Mouse (Mus musculus): Measurements from ENCODE around the gene Dnase1l2. TPM values are rescaled to one million over a fixed set of nuclear protein-coding genes. Genes with fewer than 3 reads are reported as not detected.
"Not testable (repeated sequence)": the region's sequence is repeated elsewhere in the genome, so short reads cannot be mapped to it uniquely, and the experiment has no call there.

Gene Dnase1l2
- polyA plus RNA-seq, 1 experiment from 2014 or later: 6.1 TPM

- H3K36me3 ChIP-seq (ENCODE audit: control insufficient read depth, insufficient read depth, low read length): peaks cover 53% of the 10 kb centered on the region
- no peaks in the 10 kb centered on the region for H3K4me1 ChIP-seq (ENCODE audit: control insufficient read depth, insufficient read depth, low read depth, low read length)
- H3K4me2 ChIP-seq (ENCODE audit: low read length): no peak overlapping the region
- no peaks in the 10 kb centered on the region for H3K27me3 ChIP-seq (replicated peaks; ENCODE audit: control insufficient read depth, insufficient read depth, low read length)
- H3K9me3 ChIP-seq (ENCODE audit: control insufficient read depth, low read length): no peaks in the 10 kb centered on the region
- no peak overlapping the region for H3K4me3 ChIP-seq (ENCODE audit: low read length)
- no peak overlapping the region for H3K9ac ChIP-seq (ENCODE audit: low read depth, low read length)
- WGBS: 87% methylated on average over 14 of the region's 14 CpGs
- no peak; the same call in 1 of the 2 replicates for ATAC-seq
- H3K27ac ChIP-seq (ENCODE audit: low read depth, low read length): no peak overlapping the region
These were observed 798 bp downstream of the Dnase1l2 start for GRCm38 (mm10) chr17:24442107-24442506.

- no peak overlapping the region for H3K4me3 ChIP-seq (ENCODE audit: low read length)
- no peaks in the 10 kb centered on the region for H3K4me1 ChIP-seq (ENCODE audit: control insufficient read depth, insufficient read depth, low read depth, low read length)
- H3K9ac ChIP-seq (ENCODE audit: low read depth, low read length): no peak overlapping the region
- H3K36me3 ChIP-seq (ENCODE audit: control insufficient read depth, insufficient read depth, low read length): peaks cover 46% of the 10 kb centered on the region
- H3K27me3 ChIP-seq (replicated peaks; ENCODE audit: control insufficient read depth, insufficient read depth, low read length): no peaks in the 10 kb centered on the region
- no peaks in the 10 kb centered on the region for H3K9me3 ChIP-seq (ENCODE audit: control insufficient read depth, low read length)
- no peak overlapping the region for H3K4me2 ChIP-seq (ENCODE audit: low read length)
- H3K27ac ChIP-seq (ENCODE audit: low read depth, low read length): no peak overlapping the region
- 38% methylated on average over 1 of the region's 2 CpGs for WGBS
- no peak for ATAC-seq
These were observed 1.8 kb downstream of the Dnase1l2 start for GRCm38 (mm10) chr17:24441148-24441547.

GRCm38 (mm10) chr17:24440377-24440776, 2.5 kb downstream of the Dnase1l2 start:
- H3K27me3 ChIP-seq (replicated peaks; ENCODE audit: control insufficient read depth, insufficient read depth, low read length): no peaks in the 10 kb centered on the region
- no peaks in the 10 kb centered on the region for H3K9me3 ChIP-seq (ENCODE audit: control insufficient read depth, low read length)
- no peaks in the 10 kb centered on the region for H3K4me1 ChIP-seq (ENCODE audit: control insufficient read depth, insufficient read depth, low read depth, low read length)
- H3K4me3 ChIP-seq (ENCODE audit: low read length): no peak overlapping the region
- WGBS: 92% methylated on average over 8 of the region's 8 CpGs
- ATAC-seq: no peak
- no peak overlapping the region for H3K9ac ChIP-seq (ENCODE audit: low read depth, low read length)
- peaks cover 38% of the 10 kb centered on the region for H3K36me3 ChIP-seq (ENCODE audit: control insufficient read depth, insufficient read depth, low read length)
- no peak overlapping the region for H3K27ac ChIP-seq (ENCODE audit: low read depth, low read length)
- no peak overlapping the region for H3K4me2 ChIP-seq (ENCODE audit: low read length)

GRCm38 (mm10) chr17:24437016-24437415, 5.9 kb downstream of the Dnase1l2 start:
- ATAC-seq: peak; percentile 55
- 63% methylated on average over 5 of the region's 5 CpGs for WGBS
- H3K9ac ChIP-seq (ENCODE audit: low read depth, low read length): no peak overlapping the region
- no peak overlapping the region for H3K4me3 ChIP-seq (ENCODE audit: low read length)
- peaks cover 21% of the 10 kb centered on the region for H3K36me3 ChIP-seq (ENCODE audit: control insufficient read depth, insufficient read depth, low read length)
- no peak overlapping the region for H3K4me2 ChIP-seq (ENCODE audit: low read length)
- no peaks in the 10 kb centered on the region for H3K9me3 ChIP-seq (ENCODE audit: control insufficient read depth, low read length)
- no peaks in the 10 kb centered on the region for H3K27me3 ChIP-seq (replicated peaks; ENCODE audit: control insufficient read depth, insufficient read depth, low read length)
- H3K4me1 ChIP-seq (ENCODE audit: control insufficient read depth, insufficient read depth, low read depth, low read length): no peaks in the 10 kb centered on the region
- H3K27ac ChIP-seq (ENCODE audit: low read depth, low read length): no peak overlapping the region

- H3K4me1 ChIP-seq (ENCODE audit: control insufficient read depth, insufficient read depth, low read depth, low read length): peaks cover 6% of the 10 kb centered on the region
- no peaks in the 10 kb centered on the region for H3K9me3 ChIP-seq (ENCODE audit: control insufficient read depth, low read length)
- 84% methylated on average over 14 of the region's 14 CpGs for WGBS
- H3K4me2 ChIP-seq (ENCODE audit: low read length): no peak overlapping the region
- H3K27ac ChIP-seq (ENCODE audit: low read depth, low read length): 0 out of 2 replicates have a peak overlapping the region, but pooled peaks have one; percentile 34
- H3K4me3 ChIP-seq (ENCODE audit: low read length): no peak overlapping the region
- peaks cover 5% of the 10 kb centered on the region; the same call in 1 of the 2 replicates for H3K36me3 ChIP-seq (ENCODE audit: control insufficient read depth, insufficient read depth, low read length)
- H3K27me3 ChIP-seq (replicated peaks; ENCODE audit: control insufficient read depth, insufficient read depth, low read length): no peaks in the 10 kb centered on the region
- H3K9ac ChIP-seq (ENCODE audit: low read depth, low read length): no peak overlapping the region
- ATAC-seq: no peak
These were observed 13.5 kb downstream of the Dnase1l2 start for GRCm38 (mm10) chr17:24429201-24429983.

- peak overlapping the region; percentile 72 for H3K4me3 ChIP-seq (ENCODE audit: low read length)
- H3K4me2 ChIP-seq (ENCODE audit: low read length): peak overlapping the region; percentile 63
- H3K4me1 ChIP-seq (ENCODE audit: control insufficient read depth, insufficient read depth, low read depth, low read length): peaks cover 6% of the 10 kb centered on the region
- H3K36me3 ChIP-seq (ENCODE audit: control insufficient read depth, insufficient read depth, low read length): peaks cover 20% of the 10 kb centered on the region
- WGBS: 5% methylated on average over 8 of the region's 8 CpGs
- no peak for ATAC-seq
- H3K27ac ChIP-seq (ENCODE audit: low read depth, low read length): peak overlapping the region; percentile 95
- H3K9ac ChIP-seq (ENCODE audit: low read depth, low read length): peak overlapping the region; percentile 88; the same call in 1 of the 2 replicates
- H3K27me3 ChIP-seq (replicated peaks; ENCODE audit: control insufficient read depth, insufficient read depth, low read length): no peaks in the 10 kb centered on the region
- no peaks in the 10 kb centered on the region for H3K9me3 ChIP-seq (ENCODE audit: control insufficient read depth, low read length)
These were observed 15.7 kb downstream of the Dnase1l2 start for GRCm38 (mm10) chr17:24427170-24427557.

- under 1% methylated on average over 45 of the region's 48 CpGs for WGBS
- H3K9ac ChIP-seq (ENCODE audit: low read depth, low read length): peak within 1 kb of the TSS; percentile 88
- ATAC-seq: peak; percentile 99
- peak within 1 kb of the TSS; percentile 72 for H3K4me3 ChIP-seq (ENCODE audit: low read length)
- H3K4me1 ChIP-seq (ENCODE audit: control insufficient read depth, insufficient read depth, low read depth, low read length): peaks cover 6% of the 10 kb centered on the region
- peak within 1 kb of the TSS; percentile 95 for H3K27ac ChIP-seq (ENCODE audit: low read depth, low read length)
- peaks cover 20% of the 10 kb centered on the region for H3K36me3 ChIP-seq (ENCODE audit: control insufficient read depth, insufficient read depth, low read length)
- H3K4me2 ChIP-seq (ENCODE audit: low read length): peak within 1 kb of the TSS; percentile 63
- no peaks in the 10 kb centered on the region for H3K27me3 ChIP-seq (replicated peaks; ENCODE audit: control insufficient read depth, insufficient read depth, low read length)
- H3K9me3 ChIP-seq (ENCODE audit: control insufficient read depth, low read length): no peaks in the 10 kb centered on the region
These were observed 16.3 kb downstream of the Dnase1l2 start, which contains the start of gene Eci1 for GRCm38 (mm10) chr17:24426471-24427169. Gene Eci1 (plus strand): TSS chr17:24426641.

GRCm38 (mm10) chr17:24425905-24426304, 17.0 kb downstream of the Dnase1l2 start:
- Histone ChIP-seq H3K4me2 (ENCODE audit: low read length) (peak overlapping the region; percentile 63), H3K9ac (ENCODE audit: low read depth, low read length) (no peak overlapping the region)

GRCm38 (mm10) chr17:24425326-24425725, 17.6 kb downstream of the Dnase1l2 start:
- not testable (repeated sequence) for H3K27ac ChIP-seq (ENCODE audit: low read depth, low read length); H3K27me3 ChIP-seq (replicated peaks; ENCODE audit: control insufficient read depth, insufficient read depth, low read length); H3K9me3 ChIP-seq (ENCODE audit: control insufficient read depth, low read length); H3K4me3 ChIP-seq (ENCODE audit: low read length); H3K9ac ChIP-seq (ENCODE audit: low read depth, low read length); H3K4me1 ChIP-seq (ENCODE audit: control insufficient read depth, insufficient read depth, low read depth, low read length); ATAC-seq; H3K4me2 ChIP-seq (ENCODE audit: low read length)
- 99% methylated on average over 5 of the region's 8 CpGs for WGBS
- peaks cover 30% of the 10 kb centered on the region for H3K36me3 ChIP-seq (ENCODE audit: control insufficient read depth, insufficient read depth, low read length)

More at GRCm38 (mm10) chr17:24425905-24426304, 17.0 kb downstream of the Dnase1l2 start:
- 84% methylated on average over 7 of the region's 7 CpGs for WGBS
- peaks cover 6% of the 10 kb centered on the region for H3K4me1 ChIP-seq (ENCODE audit: control insufficient read depth, insufficient read depth, low read depth, low read length)
- H3K27ac ChIP-seq (ENCODE audit: low read depth, low read length): peak overlapping the region; percentile 95; the same call in 1 of the 2 replicates
- H3K4me3 ChIP-seq (ENCODE audit: low read length): no peak overlapping the region
- ATAC-seq: no peak
- H3K9me3 ChIP-seq (ENCODE audit: control insufficient read depth, low read length): no peaks in the 10 kb centered on the region
- H3K36me3 ChIP-seq (ENCODE audit: control insufficient read depth, insufficient read depth, low read length): peaks cover 24% of the 10 kb centered on the region
- H3K27me3 ChIP-seq (replicated peaks; ENCODE audit: control insufficient read depth, insufficient read depth, low read length): no peaks in the 10 kb centered on the region
